10 mouse cellular contexts compared by ENCODE assay signal in genomic region chr16:85170826-85171510, GRCm38 (mm10). TPM values are rescaled to one million over a fixed set of nuclear protein-coding genes. Genes with fewer than 3 reads are reported as not detected.
DNase-seq lines count a peak whose midpoint lies in the region; ATAC-seq and TF ChIP-seq lines count a peak whose summit lies in the region.
"Had no signal": no experiment of that assay in that cellular context is flagged by ENCODE, and none has a peak within 500 bp of the region (broad histone marks: within the 10 kb centered on the region; RNA-seq: fewer than 3 reads in every experiment).

No protein-coding gene starts in this region.

- no peak for TF ChIP-seq CTCF in intestine, postnatal 0 days (IDR thresholded peaks at IDR 0.05; ENCODE audit: low read depth)
- TF ChIP-seq CTCF in stomach, postnatal 0 days (IDR thresholded peaks at IDR 0.05; ENCODE audit: low read depth) = no peak

- peak overlapping the region; percentile 36 for H3K4me3 ChIP-seq in lung, embryonic 16.5 days (ENCODE audit: low read length)
- H3K4me3 ChIP-seq in intestine, postnatal 0 days (ENCODE audit: low read depth, low read length) = no peak overlapping the region
- H3K4me3 ChIP-seq in stomach, postnatal 0 days (ENCODE audit: low read depth, low read length) = no peak overlapping the region

- no peak for TF ChIP-seq EP300 in stomach, postnatal 0 days (optimal IDR thresholded peaks at IDR 0.05)

- 0 out of 2 replicates have a peak, but pooled peaks cover 3% of the 10 kb centered on the region for H3K36me3 ChIP-seq in lung, embryonic 16.5 days (ENCODE audit: control insufficient read depth, insufficient read depth, low read length)
- H3K36me3 ChIP-seq in intestine, postnatal 0 days (ENCODE audit: control insufficient read depth, insufficient read depth) = 0 out of 2 replicates have a peak, but pooled peaks cover 6% of the 10 kb centered on the region
- H3K36me3 ChIP-seq in stomach, postnatal 0 days (ENCODE audit: control insufficient read depth, insufficient read depth, low read length) = no peaks in the 10 kb centered on the region

- peak; percentile 65 for DNase-seq in cerebellum, adult 9-10 months
- DNase-seq in cerebellum, postnatal 4 days (ENCODE audit: low spot score in 2 of 2) = no peak
- no peak for DNase-seq in lung, postnatal 10 days
- no peak for DNase-seq in stomach, postnatal 0 days (ENCODE audit: low spot score)
- no peak for DNase-seq in embryo, embryonic 10 days (ENCODE audit: low spot score)
- DNase-seq in thymus, postnatal 4 days = no peak
- DNase-seq: gastrocnemius, postnatal 25 days; lung, adult 18-20 months had no signal

- no peak overlapping the region for H3K27ac ChIP-seq in lung, embryonic 16.5 days (ENCODE audit: low read length)
- no peak overlapping the region for H3K27ac ChIP-seq in intestine, postnatal 0 days (ENCODE audit: low read depth, low read length)
- H3K27ac ChIP-seq in stomach, postnatal 0 days (replicated peaks) = no peak overlapping the region

- no peaks in the 10 kb centered on the region for H3K9me3 ChIP-seq in lung, embryonic 16.5 days (ENCODE audit: control insufficient read depth, low read length)
- H3K9me3 ChIP-seq in intestine, postnatal 0 days (ENCODE audit: control insufficient read depth) = no peaks in the 10 kb centered on the region
- H3K9me3 ChIP-seq in stomach, postnatal 0 days (ENCODE audit: control insufficient read depth, low read length) = no peaks in the 10 kb centered on the region

- H3K27me3 ChIP-seq in lung, embryonic 16.5 days (ENCODE audit: control insufficient read depth, insufficient read depth, low read depth, low read length) = no peaks in the 10 kb centered on the region
- H3K27me3 ChIP-seq in intestine, postnatal 0 days (replicated peaks; ENCODE audit: control insufficient read depth, insufficient read depth, low read length) = no peaks in the 10 kb centered on the region
- no peaks in the 10 kb centered on the region for H3K27me3 ChIP-seq in stomach, postnatal 0 days (ENCODE audit: control insufficient read depth, insufficient read depth, low read length)

- H3K4me1 ChIP-seq in lung, embryonic 16.5 days (replicated peaks; ENCODE audit: control insufficient read depth, insufficient read depth, low read length) = peaks cover 28% of the 10 kb centered on the region
- H3K4me1 ChIP-seq in intestine, postnatal 0 days (replicated peaks; ENCODE audit: control insufficient read depth, insufficient read depth, low read length) = peaks cover 4% of the 10 kb centered on the region; the same call in 1 of the 2 replicates
- H3K4me1 ChIP-seq in stomach, postnatal 0 days (replicated peaks; ENCODE audit: control insufficient read depth, insufficient read depth) = peaks cover 2% of the 10 kb centered on the region; the same call in 1 of the 2 replicates

- H3K9ac ChIP-seq in lung, embryonic 16.5 days (ENCODE audit: low read length) = peak overlapping the region; percentile 45
- no peak overlapping the region for H3K9ac ChIP-seq in intestine, postnatal 0 days (ENCODE audit: low read depth, low read length)
- H3K9ac ChIP-seq in stomach, postnatal 0 days (ENCODE audit: low read length) = peak overlapping the region; percentile 13; the same call in 1 of the 2 replicates

- whole genome bisulfite sequencing in lung, embryonic 16.5 days = 30% methylated on average over 19 of the region's 19 CpGs
- WGBS in intestine, postnatal 0 days = 55% methylated on average over 19 of the region's 19 CpGs
- 42% methylated on average over 19 of the region's 19 CpGs for WGBS in stomach, postnatal 0 days

- H3K4me2 ChIP-seq in lung, embryonic 16.5 days (ENCODE audit: low read depth, low read length) = peak overlapping the region; percentile 52
- H3K4me2 ChIP-seq in intestine, postnatal 0 days (replicated peaks; ENCODE audit: low read depth) = peak overlapping the region; percentile 28
- H3K4me2 ChIP-seq in stomach, postnatal 0 days (replicated peaks; ENCODE audit: low read depth) = no peak overlapping the region; the same call in 1 of the 2 replicates

- ATAC-seq in lung, embryonic 16.5 days (ENCODE audit: low read depth) = no peak
- no peak for ATAC-seq in intestine, postnatal 0 days
- ATAC-seq in stomach, postnatal 0 days (ENCODE audit: low FRiP score, low TSS enrichment) = no peak

RNA-seq across cellular contexts. Expression of gene App, which starts 2.6 kb away (rescaled TPM):
- 296 and 297 TPM in 2 replicates for polyA plus RNA-seq in lung, embryonic 16.5 days (2015; fragmentation: Nextera tagmentation; extraction: Ambion mirVana)
- 191 and 203 TPM in 2 replicates for polyA plus RNA-seq in intestine, postnatal 0 days (2015; fragmentation: Nextera tagmentation; extraction: Ambion mirVana)
- 156 and 159 TPM in 2 replicates for polyA plus RNA-seq in stomach, postnatal 0 days (2015; fragmentation: Nextera tagmentation; extraction: Ambion mirVana)
